Mouse (Mus musculus) embryo, embryonic 11.5 days (tissue): ENCODE measurements around the gene Lats1.

ENCODE experiments used
- DNase-seq: peaks from one replicate; pipeline ENCODE4 v3.0.0-alpha.2; 2012; ENCODE audit warnings: low read depth, low spot score

Lats1 gene

DNA sequence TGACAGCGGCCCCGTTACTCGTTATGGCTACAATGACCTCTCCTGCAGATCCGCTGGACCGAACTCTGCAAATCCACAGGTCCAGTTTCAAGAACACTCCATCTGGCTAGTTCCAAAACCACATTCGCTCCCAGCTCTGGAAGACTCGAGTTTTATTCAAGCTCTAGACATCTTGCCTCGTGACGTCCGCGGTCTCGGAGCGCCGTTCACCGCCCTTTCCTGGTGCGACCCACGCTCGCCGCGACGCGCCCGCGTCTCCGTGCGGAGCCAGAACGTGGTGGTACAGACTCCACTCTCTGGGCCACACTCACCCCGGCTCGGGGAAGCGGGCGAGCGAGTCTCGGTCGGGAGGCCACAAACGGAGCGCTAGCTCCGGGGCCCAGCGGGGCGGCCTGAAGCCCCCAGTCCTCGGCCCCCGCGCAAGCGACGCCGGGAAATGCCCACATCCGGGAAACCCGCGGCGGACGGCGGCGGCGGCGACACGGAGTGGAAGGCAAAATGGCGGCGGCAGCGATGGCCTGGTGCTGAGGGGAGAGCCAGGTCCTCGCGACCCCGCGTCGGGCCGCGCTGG is at the start of gene Lats1, which contains the start of gene Pcmt1:
Lats1 (plus strand) TSS at position 484 of the 571 bp plus-strand sequence.
Pcmt1 (minus strand) TSS at position 406 of the 571 bp plus-strand sequence.
- peak; percentile 64 for DNase-seq

GRCm38 (mm10) chr10:7640366-7640765 is 40.6 kb upstream of the Lats1 start:
- DNase-seq, result no peak

- DNase-seq, result no peak
These were observed 35.1 kb upstream of the Lats1 start for GRCm38 (mm10) chr10:7645911-7646310.

- DNase-seq, result no peak
These were observed 32.0 kb upstream of the Lats1 start for GRCm38 (mm10) chr10:7649059-7649458.

DNA sequence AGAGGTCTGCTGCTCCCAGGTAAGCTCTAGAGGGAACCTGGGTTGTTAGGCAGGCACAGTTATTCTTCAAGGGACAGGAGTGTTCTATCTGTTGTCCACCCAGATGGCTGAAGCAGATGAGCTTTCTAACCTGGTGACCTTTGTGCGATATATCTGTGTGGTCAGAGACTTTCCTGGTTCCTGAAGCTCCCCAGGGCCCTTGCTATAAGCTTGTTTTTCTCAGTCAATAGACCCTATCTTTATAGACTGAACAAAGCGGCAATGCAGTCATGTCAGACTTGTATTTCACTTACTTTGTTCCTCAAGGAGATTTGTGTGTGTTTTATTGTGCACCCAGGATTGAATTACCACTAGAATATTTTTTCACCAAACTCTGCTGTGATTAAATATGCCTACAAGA is 30.0 kb upstream of the Lats1 start:
- DNase-seq, result no peak

- DNase-seq, result peak; percentile 49
These were observed 18.4 kb upstream of the Lats1 start for GRCm38 (mm10) chr10:7662471-7663141.

DNA sequence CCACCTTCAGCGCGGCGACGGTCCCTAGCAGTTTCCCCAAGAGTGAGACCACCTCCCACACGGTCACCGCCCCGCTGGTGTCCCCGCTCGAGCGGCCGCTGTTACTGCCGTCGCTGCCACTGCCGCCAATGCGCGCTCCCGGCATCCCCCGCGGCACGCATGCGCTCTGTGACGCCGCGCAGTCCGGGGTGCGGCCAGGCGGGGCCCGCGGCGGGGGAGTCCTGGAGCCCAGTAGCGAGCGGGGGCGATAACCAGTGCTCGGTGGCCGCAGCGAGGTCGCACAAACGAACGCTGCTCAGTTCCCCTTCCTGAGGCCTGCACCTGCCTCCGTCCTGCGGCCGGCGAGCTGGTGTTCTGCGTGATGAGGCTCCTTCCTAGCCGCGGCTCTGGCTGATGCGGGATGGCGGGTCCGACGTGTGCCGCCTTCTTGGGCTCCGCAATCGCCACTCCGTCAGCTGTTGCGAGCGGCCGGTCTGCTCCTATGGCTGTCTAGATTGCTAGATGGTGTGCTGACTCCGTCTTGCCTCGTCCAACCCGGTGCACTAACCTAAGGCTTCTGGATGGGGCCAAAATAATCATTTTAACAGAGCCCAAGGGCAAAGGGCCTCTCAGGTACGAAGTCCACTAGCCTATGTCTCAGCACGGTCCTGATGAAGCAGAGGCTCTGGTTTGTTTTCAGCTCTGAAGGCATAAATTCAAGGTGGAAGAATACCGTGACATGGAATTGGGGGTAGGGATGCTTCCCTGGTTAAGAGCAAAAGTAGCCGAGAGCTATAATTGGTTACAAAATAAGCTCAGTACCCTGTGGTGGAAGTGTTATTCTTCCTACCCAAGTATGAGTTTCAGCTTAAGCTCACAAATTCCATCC is 17.6 kb upstream of the Lats1 start:
- DNase-seq, result peak; percentile 79

GRCm38 (mm10) chr10:7664027-7664526 is 16.9 kb upstream of the Lats1 start:
- no peak for DNase-seq

DNA sequence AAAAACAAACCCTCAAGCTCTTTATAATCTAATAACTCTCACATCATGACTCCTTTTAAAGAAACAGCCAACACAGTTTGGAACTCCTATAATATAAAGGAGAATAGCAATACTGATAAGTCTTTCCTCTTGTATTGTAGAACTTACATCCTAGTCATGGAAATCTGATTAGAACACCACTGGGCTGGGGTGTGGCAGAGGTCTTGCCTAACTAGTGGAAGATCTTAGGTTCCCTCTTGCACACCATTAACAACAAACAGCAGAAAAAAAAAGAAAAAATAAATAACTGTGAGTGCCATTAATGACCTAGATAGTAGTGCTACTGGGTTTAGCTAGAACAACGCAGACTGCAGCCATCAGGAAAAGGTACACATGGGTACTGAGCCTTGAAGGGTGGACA is 16.1 kb upstream of the Lats1 start:
- DNase-seq, result no peak

DNA sequence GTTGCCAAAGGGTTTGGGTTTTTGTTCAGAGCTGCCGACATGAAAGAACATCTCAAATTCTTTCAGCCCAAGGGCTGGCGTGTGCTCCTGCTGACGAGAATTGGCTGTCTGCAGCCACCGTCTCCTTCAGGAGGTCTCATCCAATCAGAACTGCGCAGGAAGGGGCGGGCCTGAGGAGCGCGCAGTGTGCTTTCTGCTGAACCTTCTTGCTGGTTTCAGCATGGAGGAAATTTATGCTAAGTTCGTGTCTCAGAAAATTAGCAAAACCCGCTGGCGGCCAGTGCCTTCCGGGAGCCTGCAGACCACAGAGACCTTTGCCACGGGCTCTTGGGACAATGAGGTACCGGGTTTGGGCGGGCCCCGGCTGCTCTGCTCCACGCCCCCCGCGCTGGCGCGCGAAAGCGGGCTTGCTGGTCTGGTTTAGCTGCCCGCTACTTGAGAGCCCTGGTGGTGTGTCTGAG is 13.6 kb upstream of the Lats1 start, which contains the start of gene Nup43:
Nup43 (plus strand) TSS at position 162 of the 461 bp plus-strand sequence.
- DNase-seq, result peak; percentile 82

DNA sequence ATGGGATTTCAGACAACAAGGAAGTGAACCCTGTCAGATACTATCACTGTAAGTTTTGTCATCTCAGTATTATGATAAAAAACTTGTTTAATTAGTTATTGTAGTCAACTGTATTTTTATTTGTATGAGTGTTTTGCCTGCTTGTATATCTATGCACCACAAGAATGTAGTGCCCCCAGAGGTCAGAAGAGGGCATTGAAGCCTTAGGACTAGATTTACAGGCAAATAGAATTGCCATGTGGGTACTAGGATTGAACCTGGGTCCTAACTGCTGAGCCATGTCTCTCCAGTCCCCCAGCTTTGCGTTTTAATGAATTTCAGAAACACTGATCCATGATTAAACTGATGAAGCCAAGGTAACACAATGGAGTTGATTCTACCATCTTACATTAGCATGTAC is 7.3 kb upstream of the Lats1 start:
- DNase-seq, result no peak

GRCm38 (mm10) chr10:7681343-7682025 is 470 bp downstream of the Lats1 start:
- DNase-seq, result peak; percentile 44

DNA sequence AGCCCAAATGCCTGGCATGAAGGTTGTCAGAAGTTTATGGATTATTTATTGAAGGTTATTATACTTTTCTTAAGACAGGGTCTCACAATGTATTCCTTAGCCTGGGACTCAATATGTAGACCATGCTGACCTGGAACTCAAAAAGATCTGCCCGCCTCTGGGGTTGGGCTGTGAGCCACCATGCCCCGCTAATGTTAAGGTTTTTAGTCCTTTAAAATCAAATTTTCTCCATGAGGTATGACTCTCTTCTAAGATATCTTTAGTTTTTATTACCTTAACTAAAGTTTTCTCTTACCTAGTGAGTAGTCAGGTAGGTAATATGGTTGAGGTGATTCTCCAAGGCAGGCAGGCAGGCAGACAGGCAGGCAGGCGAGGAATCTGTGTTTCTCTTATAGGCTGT is 1.2 kb downstream of the Lats1 start:
- no peak for DNase-seq

DNA sequence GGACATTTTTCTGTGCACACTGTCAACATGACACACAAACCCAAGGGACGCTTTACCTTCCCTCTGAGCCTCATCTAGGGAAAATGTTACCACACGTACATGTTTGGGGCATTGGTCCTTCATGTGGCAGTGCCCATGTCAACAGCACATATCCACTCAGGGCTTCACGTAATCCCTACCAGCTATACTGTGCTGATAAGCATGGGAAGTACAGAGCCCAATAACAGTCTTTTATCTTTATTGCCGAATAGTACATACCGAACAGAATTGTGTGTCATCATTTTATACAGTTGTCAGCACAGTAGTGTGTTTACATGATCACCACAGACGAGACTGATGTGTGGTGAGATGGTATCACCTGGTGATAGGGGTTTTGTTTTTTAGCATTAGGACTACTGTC is 5.9 kb downstream of the Lats1 start:
- DNase-seq, result no peak

DNA sequence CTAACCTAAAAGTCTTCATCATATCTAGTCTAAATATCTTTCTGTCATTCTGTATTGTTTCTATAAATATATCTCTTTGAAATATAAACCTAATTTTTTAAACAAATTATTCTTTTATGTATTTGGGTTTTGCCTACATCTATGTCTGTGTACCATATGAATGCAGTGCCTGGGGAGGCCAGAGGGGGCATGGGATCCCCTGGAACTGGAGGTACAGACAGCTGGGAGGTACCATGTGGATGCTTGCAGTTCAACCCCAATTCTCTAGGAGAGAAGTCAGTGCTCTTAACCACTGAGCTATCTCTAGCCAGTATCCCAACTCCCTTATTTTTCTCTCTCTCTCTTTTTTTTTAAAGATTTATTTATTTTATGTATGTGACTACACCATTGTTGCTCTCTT is 14.3 kb downstream of the Lats1 start:
- DNase-seq, result no peak

- no peak for DNase-seq
These were observed 19.1 kb downstream of the Lats1 start for GRCm38 (mm10) chr10:7700120-7700519.

- DNase-seq, result no peak
These were observed 21.6 kb downstream of the Lats1 start for GRCm38 (mm10) chr10:7702586-7702985.

- no peak for DNase-seq
These were observed 29.1 kb downstream of the Lats1 start for GRCm38 (mm10) chr10:7710121-7710520.

DNA sequence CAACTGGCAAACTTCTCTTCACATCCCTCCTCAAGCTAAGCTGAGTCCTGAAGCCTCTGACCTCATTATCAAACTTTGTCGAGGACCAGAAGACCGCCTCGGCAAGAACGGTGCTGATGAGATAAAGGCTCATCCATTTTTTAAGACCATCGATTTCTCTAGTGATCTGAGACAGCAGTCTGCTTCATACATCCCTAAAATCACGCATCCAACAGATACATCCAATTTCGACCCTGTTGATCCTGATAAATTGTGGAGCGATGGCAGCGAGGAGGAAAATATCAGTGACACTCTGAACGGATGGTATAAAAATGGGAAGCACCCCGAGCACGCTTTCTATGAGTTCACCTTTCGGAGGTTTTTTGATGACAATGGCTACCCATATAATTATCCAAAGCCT is 31.5 kb downstream of the Lats1 start:
- DNase-seq, result no peak

DNA sequence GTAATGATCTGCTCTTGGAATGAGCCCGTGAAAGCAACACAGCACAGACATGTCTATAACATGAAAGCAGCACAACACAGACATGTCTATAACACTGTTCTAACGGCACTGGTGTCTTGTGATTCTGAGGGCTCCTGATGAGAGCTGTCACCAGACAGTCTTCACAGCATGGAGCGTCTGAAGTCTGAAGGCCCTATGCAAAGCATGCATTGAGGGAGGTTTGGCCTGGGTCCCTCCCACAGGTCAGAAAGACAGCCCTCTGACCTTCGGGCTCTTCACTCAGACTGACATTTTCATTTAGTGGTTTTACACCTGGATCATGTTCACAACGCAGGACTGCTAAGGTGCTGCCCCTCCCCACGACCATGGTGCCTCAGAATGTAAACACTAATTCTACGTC is 34.0 kb downstream of the Lats1 start:
- no peak for DNase-seq

DNA sequence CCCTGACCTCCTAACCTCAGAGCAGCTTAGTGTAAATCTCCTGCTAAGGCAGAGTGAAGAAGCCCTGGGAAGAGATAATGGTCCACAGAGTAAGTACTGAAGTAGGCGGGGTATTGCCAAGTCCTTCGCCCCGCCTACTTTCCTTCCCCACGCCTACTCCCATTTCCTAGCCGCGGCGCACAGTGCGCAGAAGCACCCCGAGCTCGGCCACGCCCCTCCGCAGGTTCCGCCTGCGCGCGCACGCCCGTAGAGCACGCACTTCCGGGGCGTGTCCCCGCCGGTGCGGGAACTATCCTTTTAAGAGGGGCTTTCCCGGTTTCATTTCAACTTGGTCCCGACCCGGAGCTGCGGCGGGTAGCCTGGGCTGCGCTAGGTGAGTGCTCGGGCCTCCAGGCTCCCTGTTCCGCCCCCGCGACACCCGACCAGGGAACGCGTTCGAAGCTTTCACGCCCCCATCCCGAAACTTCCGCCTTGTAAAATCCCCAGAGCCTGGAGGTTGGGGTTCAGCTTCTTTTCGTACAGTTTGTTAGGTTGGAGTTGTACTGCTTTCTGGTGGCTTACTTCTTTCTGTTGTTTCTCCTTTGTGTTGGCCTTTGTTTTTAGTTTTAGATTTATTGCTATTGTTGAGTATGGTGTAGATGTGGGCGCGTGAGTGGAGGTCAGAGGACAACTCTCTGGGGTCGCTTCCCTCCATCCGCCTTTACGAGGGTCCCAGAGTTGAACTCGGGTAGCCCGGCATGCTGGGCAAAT is 44.9 kb downstream of the Lats1 start, which contains the start of gene Katna1:
Katna1 (plus strand) TSS at position 250 of the 750 bp plus-strand sequence.
- DNase-seq, result peak; percentile 95
